Mouse (Mus musculus) natural killer cell, adult 2 months (primary cell): ENCODE measurements around the gene Syt3.

Experiments
- DNase-seq, 2 experiments: peaks; one replicate each; pipeline ENCODE4 v3.0.0; 2022; ENCODE audit warnings: low spot score in 2 of 2

The Syt3 gene

GRCm38 (mm10) chr7:44383980-44384715 is at the start of gene Syt3:
Gene Syt3 (plus strand): TSS chr7:44384102.
- peak; percentile 42 to 51 for DNase-seq

- DNase-seq, result no peak
Measured at GRCm38 (mm10) chr7:44334139-44334538, 49.8 kb upstream of the Syt3 start.

DNA sequence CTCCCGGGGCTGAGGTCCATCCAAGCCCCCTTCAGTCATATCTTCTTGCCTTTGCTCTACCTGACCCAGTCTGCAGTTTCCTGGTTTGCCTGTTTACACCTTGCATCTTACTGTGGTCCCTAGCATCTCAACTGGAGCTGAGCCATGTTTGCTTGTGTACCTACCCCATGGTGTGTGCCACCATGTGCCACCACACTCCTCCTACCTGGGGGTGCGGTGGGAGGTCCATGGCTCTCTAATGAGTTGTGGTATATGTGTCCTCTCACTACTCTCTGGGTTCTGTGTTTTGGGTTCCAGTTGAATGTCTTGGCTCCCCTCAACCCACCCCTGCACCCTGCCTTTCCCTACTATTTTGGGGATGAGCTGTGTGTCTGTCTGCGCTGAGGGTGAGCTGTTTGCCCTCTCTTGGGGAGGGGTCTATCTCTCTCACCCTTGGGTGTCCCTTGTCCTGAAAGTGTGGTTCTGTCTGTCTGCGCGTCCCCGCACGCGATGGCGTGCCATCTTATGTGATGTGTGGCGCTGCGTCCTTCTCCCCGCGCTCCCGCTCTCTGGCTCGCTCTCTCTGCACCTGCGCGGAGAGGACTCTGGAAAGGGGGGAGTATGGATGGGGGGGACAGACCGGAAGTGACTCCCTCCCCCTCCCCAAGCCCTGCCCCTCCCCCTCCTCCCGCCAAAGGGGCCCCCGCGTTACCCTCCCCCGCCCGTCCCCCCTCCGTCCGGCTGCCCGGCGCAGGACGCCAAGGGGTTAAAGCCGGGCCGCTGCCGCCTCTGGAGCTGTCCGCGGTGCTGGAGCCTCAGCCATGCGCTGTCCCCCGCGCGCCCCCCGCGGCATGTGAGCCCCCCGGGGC is 48.6 kb upstream of the Syt3 start:
- DNase-seq, result no peak

- DNase-seq, result no peak
Measured at GRCm38 (mm10) chr7:44336046-44337021, 47.6 kb upstream of the Syt3 start.

- DNase-seq, result no peak
Measured at GRCm38 (mm10) chr7:44337121-44337849, 46.6 kb upstream of the Syt3 start.

- DNase-seq, result no peak
Measured at GRCm38 (mm10) chr7:44340226-44340625, 43.7 kb upstream of the Syt3 start.

DNA sequence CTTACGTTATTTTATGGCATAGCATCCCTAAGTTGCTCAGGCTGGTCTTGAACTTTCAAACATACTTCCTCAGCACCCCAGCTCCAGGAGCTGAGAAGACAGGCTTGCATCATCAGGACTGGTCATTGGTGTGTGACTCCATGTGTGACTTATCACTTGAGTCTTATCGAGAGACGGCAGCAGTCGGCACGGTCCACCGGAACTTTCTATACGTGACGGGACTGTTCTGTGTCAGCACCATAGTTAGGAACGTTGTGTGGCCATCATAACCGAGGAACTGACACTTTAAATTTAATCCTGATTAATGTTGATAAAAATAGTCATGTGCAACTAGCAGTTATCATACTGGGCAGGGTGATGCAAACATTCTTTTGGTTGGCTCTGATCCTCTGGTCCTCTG is 42.8 kb upstream of the Syt3 start:
- no peak for DNase-seq

GRCm38 (mm10) chr7:44341714-44342113 is 42.2 kb upstream of the Syt3 start:
- DNase-seq, result no peak

DNA sequence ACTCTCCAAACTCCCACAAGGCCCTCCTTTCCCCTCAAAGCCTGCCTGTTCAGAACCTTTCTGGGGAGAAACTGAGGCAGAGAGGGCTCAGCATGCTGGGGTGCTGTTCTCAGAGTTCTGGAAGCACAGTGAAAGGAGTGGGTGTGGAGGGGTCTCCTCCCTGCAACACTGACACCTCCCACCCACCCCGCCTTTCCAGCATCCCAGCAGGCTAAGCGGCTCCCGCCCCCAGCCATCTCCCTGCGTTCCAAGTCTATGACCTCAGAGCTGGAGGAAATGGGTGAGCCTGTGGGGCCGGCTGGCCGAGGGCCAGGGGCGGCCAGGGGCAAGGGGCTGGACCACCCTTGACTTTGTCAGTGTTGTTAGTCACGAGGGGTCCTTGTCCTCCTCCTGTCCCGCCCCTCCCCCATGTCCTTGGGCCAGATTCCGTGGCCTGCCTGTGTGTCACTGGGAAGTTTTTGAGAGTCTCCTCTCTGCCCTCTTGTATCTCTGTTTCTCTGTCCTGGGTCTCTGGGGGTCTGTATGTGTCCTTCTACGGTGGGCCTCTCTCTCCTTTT is 40.4 kb upstream of the Syt3 start:
- DNase-seq, result no peak

- peak in 1 of 2 experiments; percentile 63 for DNase-seq
Measured at GRCm38 (mm10) chr7:44344622-44345021, 39.3 kb upstream of the Syt3 start.

GRCm38 (mm10) chr7:44349043-44349442 is 34.9 kb upstream of the Syt3 start:
- DNase-seq, result no peak

DNA sequence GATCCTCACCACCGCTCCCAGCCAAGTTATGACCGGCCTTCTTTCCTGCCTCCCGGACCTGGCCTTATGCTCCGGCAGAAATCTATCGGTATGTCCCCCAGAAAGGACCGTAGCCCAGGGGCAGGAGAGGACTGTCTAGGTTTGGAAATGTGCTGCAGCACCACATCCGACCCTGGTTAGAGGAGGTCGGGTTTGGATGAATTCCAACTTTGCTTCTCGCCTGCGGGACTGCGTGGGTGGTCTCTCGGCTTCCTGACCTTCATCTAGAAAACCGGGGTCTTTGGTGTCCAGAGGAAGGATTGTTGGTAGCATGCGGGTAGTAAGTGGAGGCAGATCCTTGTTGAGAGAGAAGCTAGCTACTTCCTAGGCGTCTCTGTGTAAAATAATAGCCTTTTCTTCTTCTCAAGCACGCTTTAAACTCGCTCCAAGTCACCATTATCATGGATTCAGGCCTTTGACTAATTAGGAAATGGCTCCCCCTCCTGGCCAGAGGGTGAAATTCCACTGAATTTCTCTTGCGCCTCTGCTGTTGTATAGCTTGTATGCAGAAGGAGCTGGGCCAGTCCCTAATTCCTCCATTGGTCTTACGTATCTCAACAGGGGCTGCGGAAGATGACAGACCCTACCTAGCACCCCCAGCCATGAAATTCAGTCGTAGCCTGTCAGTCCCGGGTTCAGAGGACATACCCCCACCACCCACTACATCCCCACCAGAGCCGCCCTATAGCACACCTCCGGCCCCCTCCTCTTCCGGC is 32.8 kb upstream of the Syt3 start:
- DNase-seq, result peak; percentile 73 to 80

DNA sequence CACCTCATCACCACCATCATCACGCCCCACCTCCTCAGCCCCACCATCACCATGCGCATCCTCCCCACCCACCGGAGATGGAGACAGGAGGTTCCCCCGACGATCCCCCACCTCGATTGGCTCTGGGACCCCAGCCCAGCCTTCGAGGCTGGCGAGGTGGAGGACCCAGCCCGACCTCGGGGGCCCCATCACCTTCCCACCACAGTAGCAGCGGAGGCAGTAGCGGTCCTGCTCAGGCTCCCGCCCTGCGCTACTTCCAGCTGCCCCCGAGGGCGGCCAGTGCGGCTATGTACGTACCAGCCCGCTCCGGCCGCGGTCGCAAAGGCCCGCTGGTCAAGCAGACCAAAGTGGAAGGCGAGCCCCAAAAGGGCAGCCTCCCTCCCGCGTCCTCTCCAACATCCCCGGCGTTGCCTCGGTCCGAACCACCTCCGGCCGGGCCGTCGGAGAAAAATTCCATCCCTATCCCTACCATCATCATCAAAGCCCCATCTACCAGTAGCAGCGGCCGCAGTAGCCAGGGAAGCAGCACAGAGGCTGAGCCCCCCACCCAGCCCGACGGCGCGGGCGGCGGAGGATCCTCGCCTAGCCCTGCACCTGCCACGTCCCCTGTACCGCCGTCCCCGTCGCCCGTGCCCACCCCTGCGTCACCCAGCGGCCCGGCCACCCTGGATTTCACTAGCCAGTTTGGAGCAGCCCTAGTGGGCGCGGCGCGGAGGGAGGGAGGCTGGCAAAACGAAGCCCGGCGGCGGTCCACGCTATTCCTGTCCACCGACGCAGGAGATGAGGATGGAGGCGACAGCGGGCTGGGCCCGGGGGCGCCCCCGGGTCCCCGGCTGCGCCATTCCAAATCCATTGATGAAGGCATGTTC is 31.8 kb upstream of the Syt3 start:
- DNase-seq, result no peak

GRCm38 (mm10) chr7:44352750-44353600 is 30.9 kb upstream of the Syt3 start:
- no peak for DNase-seq

- no peak for DNase-seq
Measured at GRCm38 (mm10) chr7:44353601-44354340, 30.1 kb upstream of the Syt3 start.

DNA sequence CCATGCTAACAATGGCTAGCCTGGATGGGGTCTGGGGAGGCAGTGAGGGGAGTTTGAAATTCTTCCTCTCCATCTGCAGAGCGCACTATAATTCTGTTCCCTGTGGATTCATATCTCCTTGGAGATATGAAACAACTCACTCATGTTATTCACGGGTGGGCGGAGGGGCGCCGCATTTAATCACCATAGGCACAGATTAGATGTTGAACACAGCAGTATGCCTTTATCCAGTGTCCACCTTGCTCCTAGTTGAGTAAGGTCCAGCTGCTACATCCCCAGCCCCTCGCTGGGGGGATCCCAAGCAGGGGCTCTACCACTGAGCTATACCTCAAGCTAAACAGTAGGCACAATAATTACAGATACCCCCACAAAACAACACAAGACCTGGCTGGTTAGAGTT is 28.5 kb upstream of the Syt3 start:
- no peak for DNase-seq
